Mouse (Mus musculus): ENCODE measurements around the gene Selenon. TPM values are rescaled to one million over a fixed set of nuclear protein-coding genes. Genes with fewer than 3 reads are reported as not detected.

Selenon gene
- polyA plus RNA-seq, 1 experiment = 1.4 TPM

- no peak overlapping the region for H3K4me3 ChIP-seq (ENCODE audit: control insufficient read depth, low read depth, low read length)
- no peaks in the 10 kb centered on the region for H3K27me3 ChIP-seq (ENCODE audit: control insufficient read depth, insufficient read depth, low read length)
- TF ChIP-seq POLR2A (IDR thresholded peaks at IDR 0.05; ENCODE audit: control insufficient read depth, low read depth, low read length) (no peak), CTCF (IDR thresholded peaks at IDR 0.05; ENCODE audit: control insufficient read depth, insufficient read depth, insufficient replicate concordance, low read depth, low read length) (no peak)
- no peaks in the 10 kb centered on the region; the same call in none of the 2 replicates for H3K4me1 ChIP-seq (ENCODE audit: control insufficient read depth, insufficient read depth, low read length)
- no peaks in the 10 kb centered on the region for H3K36me3 ChIP-seq (ENCODE audit: control insufficient read depth, insufficient read depth, low read length)
- H3K27ac ChIP-seq (ENCODE audit: control insufficient read depth, insufficient read depth, low read depth, low read length) = no peak overlapping the region
These were observed 15.6 kb upstream of the Selenon start for GRCm38 (mm10) chr4:134567377-134568226.

DNA sequence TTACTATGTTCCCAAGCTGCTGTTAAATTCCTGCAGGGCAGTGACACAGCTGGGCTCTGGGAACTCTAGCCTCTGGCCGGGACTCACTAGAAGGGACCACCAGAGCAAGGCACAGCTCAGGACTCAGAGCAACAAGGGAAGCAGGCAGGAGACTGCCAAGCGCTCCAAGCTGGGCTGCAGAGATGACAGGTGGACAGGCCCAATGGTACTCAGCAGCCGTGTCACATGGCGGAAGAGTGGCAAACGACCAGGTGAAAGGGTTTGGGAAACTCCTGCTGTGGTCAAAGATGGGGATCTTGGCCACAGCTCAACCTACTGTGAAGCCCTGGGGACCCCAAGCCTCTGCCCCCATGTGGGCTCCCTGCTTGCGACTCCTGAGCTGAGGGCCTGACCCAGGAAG, 12.1 kb upstream of the Selenon start:
- H3K36me3 ChIP-seq (ENCODE audit: control insufficient read depth, insufficient read depth, low read length) = no peaks in the 10 kb centered on the region
- H3K27ac ChIP-seq (ENCODE audit: control insufficient read depth, insufficient read depth, low read depth, low read length) = no peak overlapping the region
- H3K27me3 ChIP-seq (ENCODE audit: control insufficient read depth, insufficient read depth, low read length) = no peaks in the 10 kb centered on the region
- TF ChIP-seq POLR2A (IDR thresholded peaks at IDR 0.05; ENCODE audit: control insufficient read depth, low read depth, low read length) (no peak), CTCF (IDR thresholded peaks at IDR 0.05; ENCODE audit: control insufficient read depth, insufficient read depth, insufficient replicate concordance, low read depth, low read length) (no peak)
- H3K4me3 ChIP-seq (ENCODE audit: control insufficient read depth, low read depth, low read length) = no peak overlapping the region
- no peaks in the 10 kb centered on the region; the same call in none of the 2 replicates for H3K4me1 ChIP-seq (ENCODE audit: control insufficient read depth, insufficient read depth, low read length)

DNA sequence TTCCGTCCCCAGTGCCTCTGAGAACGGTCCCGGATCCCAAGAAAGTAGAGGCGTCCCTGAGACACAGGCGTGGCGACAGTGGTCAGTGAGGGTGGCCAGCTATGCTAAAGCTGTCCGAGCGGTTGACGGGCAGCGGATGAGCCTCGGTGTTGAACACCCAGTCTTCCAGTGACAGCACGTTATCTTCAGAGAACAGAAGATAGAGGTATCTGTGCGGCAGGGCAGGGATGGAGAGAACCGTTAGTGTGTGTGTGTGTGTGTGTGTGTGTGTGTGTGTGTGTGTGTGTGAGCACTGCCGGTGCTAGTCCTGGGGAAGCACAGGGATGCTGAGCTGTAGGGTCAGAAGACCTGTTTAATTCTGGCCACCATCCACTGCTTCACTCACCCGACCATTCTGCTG, 11.7 kb upstream of the Selenon start:
- Histone ChIP-seq H3K36me3 (ENCODE audit: control insufficient read depth, insufficient read depth, low read length) (no peaks in the 10 kb centered on the region), H3K27me3 (ENCODE audit: control insufficient read depth, insufficient read depth, low read length) (no peaks in the 10 kb centered on the region), H3K4me3 (ENCODE audit: control insufficient read depth, low read depth, low read length) (no peak overlapping the region), H3K27ac (ENCODE audit: control insufficient read depth, insufficient read depth, low read depth, low read length) (no peak overlapping the region), H3K4me1 (ENCODE audit: control insufficient read depth, insufficient read depth, low read length) (peaks cover 1% of the 10 kb centered on the region)
- TF ChIP-seq CTCF (IDR thresholded peaks at IDR 0.05; ENCODE audit: control insufficient read depth, insufficient read depth, insufficient replicate concordance, low read depth, low read length) (no peak), POLR2A (IDR thresholded peaks at IDR 0.05; ENCODE audit: control insufficient read depth, low read depth, low read length) (no peak)

DNA sequence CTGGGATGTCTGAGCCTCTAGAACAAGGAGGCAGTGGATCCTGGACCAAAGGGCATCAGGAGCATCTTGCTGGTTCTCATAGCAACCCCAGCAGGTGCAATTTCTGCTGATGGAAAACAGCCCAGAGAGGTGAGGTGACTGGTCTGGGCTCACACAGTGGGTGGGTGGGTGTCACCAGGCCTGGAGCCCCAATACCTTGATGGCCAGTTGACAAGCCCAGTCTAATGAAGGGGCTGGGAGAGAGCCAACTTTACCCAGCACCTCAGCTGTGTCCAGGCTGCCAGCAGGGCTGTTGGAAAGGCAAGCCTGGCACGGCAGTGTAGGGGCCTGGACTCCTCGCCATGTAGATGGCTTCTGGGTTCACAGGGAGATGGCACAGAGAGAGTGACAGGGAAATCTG, 10.0 kb upstream of the Selenon start:
- peaks cover 6% of the 10 kb centered on the region for H3K4me1 ChIP-seq (ENCODE audit: control insufficient read depth, insufficient read depth, low read length)
- no peaks in the 10 kb centered on the region for H3K36me3 ChIP-seq (ENCODE audit: control insufficient read depth, insufficient read depth, low read length)
- TF ChIP-seq CTCF (IDR thresholded peaks at IDR 0.05; ENCODE audit: control insufficient read depth, insufficient read depth, insufficient replicate concordance, low read depth, low read length) (no peak), POLR2A (IDR thresholded peaks at IDR 0.05; ENCODE audit: control insufficient read depth, low read depth, low read length) (no peak)
- H3K4me3 ChIP-seq (ENCODE audit: control insufficient read depth, low read depth, low read length) = no peak overlapping the region
- no peak overlapping the region for H3K27ac ChIP-seq (ENCODE audit: control insufficient read depth, insufficient read depth, low read depth, low read length)
- H3K27me3 ChIP-seq (ENCODE audit: control insufficient read depth, insufficient read depth, low read length) = no peaks in the 10 kb centered on the region

- TF ChIP-seq CTCF (IDR thresholded peaks at IDR 0.05; ENCODE audit: control insufficient read depth, insufficient read depth, insufficient replicate concordance, low read depth, low read length) (no peak), POLR2A (IDR thresholded peaks at IDR 0.05; ENCODE audit: control insufficient read depth, low read depth, low read length) (no peak)
These were observed 8.7 kb upstream of the Selenon start for GRCm38 (mm10) chr4:134560699-134561098.

GRCm38 (mm10) chr4:134559154-134559553, 7.2 kb upstream of the Selenon start:
- TF ChIP-seq CTCF (IDR thresholded peaks at IDR 0.05; ENCODE audit: control insufficient read depth, insufficient read depth, insufficient replicate concordance, low read depth, low read length) (no peak), POLR2A (IDR thresholded peaks at IDR 0.05; ENCODE audit: control insufficient read depth, low read depth, low read length) (no peak)
- Histone ChIP-seq H3K36me3 (ENCODE audit: control insufficient read depth, insufficient read depth, low read length) (no peaks in the 10 kb centered on the region), H3K4me3 (ENCODE audit: control insufficient read depth, low read depth, low read length) (no peak overlapping the region), H3K27ac (ENCODE audit: control insufficient read depth, insufficient read depth, low read depth, low read length) (no peak overlapping the region), H3K4me1 (ENCODE audit: control insufficient read depth, insufficient read depth, low read length) (peaks cover 6% of the 10 kb centered on the region), H3K27me3 (ENCODE audit: control insufficient read depth, insufficient read depth, low read length) (no peaks in the 10 kb centered on the region)

More at GRCm38 (mm10) chr4:134560699-134561098, 8.7 kb upstream of the Selenon start:
- H3K4me3 ChIP-seq (ENCODE audit: control insufficient read depth, low read depth, low read length) = no peak overlapping the region
- no peaks in the 10 kb centered on the region for H3K27me3 ChIP-seq (ENCODE audit: control insufficient read depth, insufficient read depth, low read length)
- H3K4me1 ChIP-seq (ENCODE audit: control insufficient read depth, insufficient read depth, low read length) = peaks cover 6% of the 10 kb centered on the region
- H3K27ac ChIP-seq (ENCODE audit: control insufficient read depth, insufficient read depth, low read depth, low read length) = no peak overlapping the region
- no peaks in the 10 kb centered on the region for H3K36me3 ChIP-seq (ENCODE audit: control insufficient read depth, insufficient read depth, low read length)

DNA sequence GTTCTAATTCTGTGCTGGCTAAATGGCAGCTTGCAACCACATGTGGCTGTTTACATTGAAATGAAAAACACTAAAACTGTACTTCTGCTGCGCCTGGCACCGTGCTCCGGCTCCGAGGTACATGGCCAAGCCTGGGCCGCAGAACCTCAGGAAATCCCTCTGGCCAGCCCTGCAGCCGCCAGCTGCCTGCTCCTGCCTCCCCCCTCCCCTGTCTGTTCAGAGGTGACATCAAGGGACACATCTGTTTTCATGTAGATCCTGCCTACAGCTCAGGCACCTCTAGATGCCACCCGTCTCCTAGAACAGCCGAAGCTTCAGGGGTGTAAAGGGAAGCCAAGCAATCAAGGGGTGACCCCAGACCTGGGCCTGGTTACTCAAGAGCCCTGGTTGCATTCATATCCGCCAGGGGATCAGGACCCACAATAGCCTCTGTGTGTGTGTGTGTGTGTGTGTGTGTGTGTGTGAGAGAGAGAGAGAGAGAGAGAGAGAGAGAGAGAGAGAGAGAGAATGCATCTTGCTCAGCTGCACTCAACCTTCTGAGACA, 6.7 kb upstream of the Selenon start:
- no peak overlapping the region for H3K4me3 ChIP-seq (ENCODE audit: control insufficient read depth, low read depth, low read length)
- H3K4me1 ChIP-seq (ENCODE audit: control insufficient read depth, insufficient read depth, low read length) = peaks cover 6% of the 10 kb centered on the region
- no peaks in the 10 kb centered on the region for H3K27me3 ChIP-seq (ENCODE audit: control insufficient read depth, insufficient read depth, low read length)
- H3K27ac ChIP-seq (ENCODE audit: control insufficient read depth, insufficient read depth, low read depth, low read length) = peak overlapping the region; percentile 22; the same call in 1 of the 2 replicates
- no peaks in the 10 kb centered on the region for H3K36me3 ChIP-seq (ENCODE audit: control insufficient read depth, insufficient read depth, low read length)
- TF ChIP-seq POLR2A (IDR thresholded peaks at IDR 0.05; ENCODE audit: control insufficient read depth, low read depth, low read length) = no peak
- TF ChIP-seq CTCF (IDR thresholded peaks at IDR 0.05; ENCODE audit: control insufficient read depth, insufficient read depth, insufficient replicate concordance, low read depth, low read length) = no peak

All from testis, adult 2 months (tissue).